Mouse (Mus musculus): ENCODE measurements around the gene Ide.

GRCm38 (mm10) chr19:37307826-37308545 is 29.7 kb downstream of the Ide start:
- TF ChIP-seq CTCF (IDR thresholded peaks at IDR 0.05; ENCODE audit: low read depth, low read length) (no peak), POLR2A (IDR thresholded peaks at IDR 0.05; ENCODE audit: extremely low read depth, insufficient read depth, low read length) (no peak)
